Comparison of ENCODE assay signal across 13 mouse cellular contexts in genomic region chr7:73421278-73422015, GRCm38 (mm10). TPM values are rescaled to one million over a fixed set of nuclear protein-coding genes. Genes with fewer than 3 reads are reported as not detected.
DNase-seq lines count a peak whose midpoint lies in the region; ATAC-seq lines count a peak whose summit lies in the region.
"Had no signal": no experiment of that assay in that cellular context is flagged by ENCODE, and none has a peak within 500 bp of the region (broad histone marks: within the 10 kb centered on the region; RNA-seq: fewer than 3 reads in every experiment).

No protein-coding gene starts in this region.

- peak; percentile 89 for DNase-seq in heart, adult 11 months
- no peak for DNase-seq in heart, postnatal 25 days (ENCODE audit: low spot score)
- peak; percentile 60 for DNase-seq in NIH3T3 (ENCODE audit: low read depth)
- DNase-seq in spleen, postnatal 10 days (ENCODE audit: low spot score in 2 of 2): no peak
- no peak for DNase-seq in frontal cortex, postnatal 14 days (ENCODE audit: low spot score in 2 of 2)
- no peak for DNase-seq in liver, embryonic 11.5 days (ENCODE audit: low spot score)
- DNase-seq: cerebellum, adult 9-10 months; lung, adult 18-20 months; right cerebral cortex, postnatal 14 days; thymus, postnatal 4 days had no signal

- peaks cover 7% of the 10 kb centered on the region; the same call in 1 of the 2 replicates for H3K36me3 ChIP-seq in forebrain, embryonic 15.5 days
- H3K36me3 ChIP-seq in midbrain, embryonic 13.5 days: peaks cover 39% of the 10 kb centered on the region
- H3K36me3 ChIP-seq in liver, embryonic 11.5 days (ENCODE audit: control insufficient read depth, insufficient read depth, low read length): no peaks in the 10 kb centered on the region

- intact Hi-C loops in heart, postnatal 25 days (cut with DNase I): loop anchor here (1.0 to 5.0 kb wide), 3 partner anchors 144 to 1021 kb away; no protein-coding TSS in a partner anchor

- no peak overlapping the region for H3K4me3 ChIP-seq in forebrain, embryonic 15.5 days
- no peak overlapping the region for H3K4me3 ChIP-seq in midbrain, embryonic 13.5 days (replicated peaks)
- H3K4me3 ChIP-seq in liver, embryonic 11.5 days (ENCODE audit: low read depth, low read length): no peak overlapping the region

- no peak overlapping the region for H3K9ac ChIP-seq in forebrain, embryonic 15.5 days (replicated peaks)
- no peak overlapping the region for H3K9ac ChIP-seq in midbrain, embryonic 13.5 days (replicated peaks)
- no peak overlapping the region for H3K9ac ChIP-seq in liver, embryonic 11.5 days (ENCODE audit: low read depth, low read length)

- no peaks in the 10 kb centered on the region for H3K27me3 ChIP-seq in forebrain, embryonic 15.5 days
- H3K27me3 ChIP-seq in midbrain, embryonic 13.5 days: no peaks in the 10 kb centered on the region
- H3K27me3 ChIP-seq in liver, embryonic 11.5 days (replicated peaks; ENCODE audit: control insufficient read depth, insufficient read depth, low read length): no peaks in the 10 kb centered on the region

- no peaks in the 10 kb centered on the region for H3K9me3 ChIP-seq in forebrain, embryonic 15.5 days
- no peaks in the 10 kb centered on the region for H3K9me3 ChIP-seq in midbrain, embryonic 13.5 days
- no peaks in the 10 kb centered on the region for H3K9me3 ChIP-seq in liver, embryonic 11.5 days (ENCODE audit: control insufficient read depth, low read length)

- peak overlapping the region; percentile 52; the same call in 1 of the 2 replicates for H3K27ac ChIP-seq in forebrain, embryonic 15.5 days (replicated peaks)
- H3K27ac ChIP-seq in midbrain, embryonic 13.5 days: peak overlapping the region; percentile 70
- no peak overlapping the region for H3K27ac ChIP-seq in liver, embryonic 11.5 days (ENCODE audit: low read depth, low read length)

- 34% methylated on average over 9 of the region's 9 CpGs for WGBS in forebrain, embryonic 15.5 days
- 62% methylated on average over 9 of the region's 9 CpGs for WGBS in midbrain, embryonic 13.5 days
- 73% methylated on average over 9 of the region's 9 CpGs for WGBS in liver, embryonic 11.5 days

- H3K4me2 ChIP-seq in forebrain, embryonic 15.5 days (replicated peaks): no peak overlapping the region
- H3K4me2 ChIP-seq in midbrain, embryonic 13.5 days (replicated peaks): no peak overlapping the region
- H3K4me2 ChIP-seq in liver, embryonic 11.5 days: no peak overlapping the region

- peaks cover 46% of the 10 kb centered on the region for H3K4me1 ChIP-seq in forebrain, embryonic 15.5 days
- H3K4me1 ChIP-seq in midbrain, embryonic 13.5 days (replicated peaks): peaks cover 76% of the 10 kb centered on the region
- no peaks in the 10 kb centered on the region for H3K4me1 ChIP-seq in liver, embryonic 11.5 days (replicated peaks; ENCODE audit: control insufficient read depth, insufficient read depth, low read length)

- ATAC-seq in forebrain, embryonic 15.5 days (replicated peaks): peak; percentile 46
- ATAC-seq in midbrain, embryonic 13.5 days: 0 out of 2 replicates have a peak, but pooled peaks have one; percentile 17
- ATAC-seq in liver, embryonic 11.5 days (replicated peaks; ENCODE audit: low FRiP score): no peak

RNA-seq across cellular contexts. Expression of gene Rgma, which starts 46.1 kb away (rescaled TPM):
- total RNA-seq in heart, postnatal 25 days (2021): 10 to 100 TPM; 61.2 to 72.2 TPM
- 20.3 and 25.2 TPM in 2 replicates for polyA plus RNA-seq in forebrain, embryonic 15.5 days (2015; fragmentation: Nextera tagmentation; extraction: Ambion mirVana)
- polyA plus RNA-seq in midbrain, embryonic 13.5 days (2015; fragmentation: Nextera tagmentation; extraction: Ambion mirVana): 40.7 and 50.3 TPM in 2 replicates
- 2.8 and 3.0 TPM in 2 replicates for polyA plus RNA-seq in liver, embryonic 11.5 days (2014; fragmentation: Nextera tagmentation; extraction: Ambion mirVana)
- total RNA-seq: hematopoietic stem cell, adult 5-6 weeks had no signal

Comparison
In these comparisons a context has a peak if more than half of its experiments do, and no peak if none do; other contexts are left out.
1. DNase-seq: peak in heart, adult 11 months (single experiment) and NIH3T3 (single experiment); none in heart, postnatal 25 days (single experiment), spleen, postnatal 10 days (0 of 2), frontal cortex, postnatal 14 days (0 of 2) and liver, embryonic 11.5 days (single experiment).